Mouse (Mus musculus): ENCODE data around the gene Mapkapk5.
"Not testable (repeated sequence)": the region's sequence is repeated elsewhere in the genome, so short reads cannot be mapped to it uniquely, and the experiment has no call there.

The Mapkapk5 gene

GRCm38 (mm10) chr5:121564468-121564895, 18.8 kb upstream of the Mapkapk5 start:
- DNase-seq (ENCODE audit: extremely low read depth, low read depth, low spot score) = no peak

- no peak for DNase-seq (ENCODE audit: extremely low read depth, low read depth, low spot score)
Measured at GRCm38 (mm10) chr5:121562436-121562835, 16.7 kb upstream of the Mapkapk5 start.

GRCm38 (mm10) chr5:121549196-121549595, 3.5 kb upstream of the Mapkapk5 start:
- DNase-seq (ENCODE audit: extremely low read depth, low read depth, low spot score) = no peak

- DNase-seq (ENCODE audit: extremely low read depth, low read depth, low spot score) = no peak
Measured at GRCm38 (mm10) chr5:121547084-121547483, 1.4 kb upstream of the Mapkapk5 start.

- DNase-seq (ENCODE audit: extremely low read depth, low read depth, low spot score) = no peak
Measured at GRCm38 (mm10) chr5:121546530-121546895, 808 bp upstream of the Mapkapk5 start.

- DNase-seq (ENCODE audit: extremely low read depth, low read depth, low spot score) = no peak
Measured at GRCm38 (mm10) chr5:121544910-121545792, 554 bp downstream of the Mapkapk5 start, which contains the start of the genes Adam1a and Gm42878. Adam1a (minus strand) TSS chr5:121545482. Gm42878 (minus strand) TSS chr5:121545482.

- no peak for DNase-seq (ENCODE audit: extremely low read depth, low read depth, low spot score)
Measured at GRCm38 (mm10) chr5:121543370-121543769, 2.3 kb downstream of the Mapkapk5 start.

GRCm38 (mm10) chr5:121541235-121541634, 4.5 kb downstream of the Mapkapk5 start:
- DNase-seq (ENCODE audit: extremely low read depth, low read depth, low spot score) = no peak

GRCm38 (mm10) chr5:121540066-121540465, 5.6 kb downstream of the Mapkapk5 start:
- no peak for DNase-seq (ENCODE audit: extremely low read depth, low read depth, low spot score)

GRCm38 (mm10) chr5:121537588-121537987, 8.1 kb downstream of the Mapkapk5 start:
- no peak for DNase-seq (ENCODE audit: extremely low read depth, low read depth, low spot score)

- no peak for DNase-seq (ENCODE audit: extremely low read depth, low read depth, low spot score)
Measured at GRCm38 (mm10) chr5:121536921-121537555, 8.7 kb downstream of the Mapkapk5 start.

- DNase-seq (ENCODE audit: extremely low read depth, low read depth, low spot score) = no peak
Measured at GRCm38 (mm10) chr5:121535116-121535515, 10.6 kb downstream of the Mapkapk5 start.

- DNase-seq (ENCODE audit: extremely low read depth, low read depth, low spot score) = no peak
Measured at GRCm38 (mm10) chr5:121534521-121534920, 11.2 kb downstream of the Mapkapk5 start.

GRCm38 (mm10) chr5:121526961-121527360, 18.7 kb downstream of the Mapkapk5 start:
- DNase-seq (ENCODE audit: extremely low read depth, low read depth, low spot score) = no peak

- no peak for DNase-seq (ENCODE audit: extremely low read depth, low read depth, low spot score)
Measured at GRCm38 (mm10) chr5:121526526-121526925, 19.2 kb downstream of the Mapkapk5 start.

- DNase-seq (ENCODE audit: extremely low read depth, low read depth, low spot score) = no peak
Measured at GRCm38 (mm10) chr5:121525774-121526450, 19.8 kb downstream of the Mapkapk5 start.

GRCm38 (mm10) chr5:121519758-121520157, 25.9 kb downstream of the Mapkapk5 start:
- not testable (repeated sequence) for DNase-seq (ENCODE audit: extremely low read depth, low read depth, low spot score)

- no peak for DNase-seq (ENCODE audit: extremely low read depth, low read depth, low spot score)
Measured at GRCm38 (mm10) chr5:121518983-121519382, 26.7 kb downstream of the Mapkapk5 start.

- no peak for DNase-seq (ENCODE audit: extremely low read depth, low read depth, low spot score)
Measured at GRCm38 (mm10) chr5:121510009-121510408, 35.7 kb downstream of the Mapkapk5 start.

- DNase-seq (ENCODE audit: extremely low read depth, low read depth, low spot score) = no peak
Measured at GRCm38 (mm10) chr5:121506846-121507245, 38.9 kb downstream of the Mapkapk5 start.

GRCm38 (mm10) chr5:121503231-121503630, 42.5 kb downstream of the Mapkapk5 start, which contains the start of gene Adam1b:
Adam1b (minus strand) TSS chr5:121503435.
- no peak for DNase-seq (ENCODE audit: extremely low read depth, low read depth, low spot score)

Measured in fat pad, adult 2 months (tissue).